Mouse (Mus musculus): ENCODE results near the gene Slc2a4.

Slc2a4 gene

DNA sequence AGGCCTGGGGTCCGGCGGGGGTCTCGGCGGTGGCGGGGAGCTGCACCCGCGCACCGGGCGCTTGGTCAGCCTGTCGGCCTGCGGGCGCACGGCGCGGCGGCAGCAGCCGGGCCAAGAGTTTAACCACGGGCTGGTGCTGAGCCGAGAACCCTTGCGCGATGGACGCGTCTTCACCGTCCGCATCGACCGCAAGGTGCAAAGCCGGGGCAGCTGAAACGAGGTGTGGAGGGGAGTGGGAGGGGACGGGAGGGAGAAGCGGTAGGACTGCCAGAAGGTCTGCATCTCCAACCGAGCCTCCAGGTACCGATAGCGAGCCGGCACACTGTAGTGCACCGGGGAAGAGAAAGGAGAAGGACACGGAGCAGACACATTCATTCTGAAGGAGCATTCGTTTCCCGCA lies 46.0 kb downstream of the Slc2a4 start:
- DNase-seq (ENCODE audit: low spot score in 2 of 2) = peak in 1 of 2 experiments; percentile 80

DNA sequence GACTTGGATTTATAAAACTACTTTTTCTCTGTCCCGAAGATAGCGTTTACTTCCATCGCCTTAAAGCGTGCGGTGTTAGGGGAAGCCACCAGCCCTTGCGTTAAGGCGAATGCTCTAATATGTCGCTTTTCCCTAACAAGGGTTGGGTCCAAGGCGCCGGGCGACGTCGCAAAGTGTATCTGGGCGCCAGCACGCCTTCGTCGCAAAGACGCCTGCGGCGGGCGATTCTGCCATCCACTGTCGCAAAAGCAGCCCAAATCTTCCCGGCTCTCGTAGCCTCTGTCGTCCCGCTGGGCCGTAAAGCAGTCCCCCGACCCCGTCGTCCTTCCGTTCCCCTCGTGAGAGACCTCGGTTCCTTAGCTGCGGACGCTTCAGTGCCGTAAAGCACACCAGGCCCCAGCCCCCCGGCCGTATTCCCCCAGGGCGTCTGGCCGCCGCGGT lies 46.6 kb downstream of the Slc2a4 start:
- peak; percentile 90 to 93 for DNase-seq (ENCODE audit: low spot score in 2 of 2)

DNA sequence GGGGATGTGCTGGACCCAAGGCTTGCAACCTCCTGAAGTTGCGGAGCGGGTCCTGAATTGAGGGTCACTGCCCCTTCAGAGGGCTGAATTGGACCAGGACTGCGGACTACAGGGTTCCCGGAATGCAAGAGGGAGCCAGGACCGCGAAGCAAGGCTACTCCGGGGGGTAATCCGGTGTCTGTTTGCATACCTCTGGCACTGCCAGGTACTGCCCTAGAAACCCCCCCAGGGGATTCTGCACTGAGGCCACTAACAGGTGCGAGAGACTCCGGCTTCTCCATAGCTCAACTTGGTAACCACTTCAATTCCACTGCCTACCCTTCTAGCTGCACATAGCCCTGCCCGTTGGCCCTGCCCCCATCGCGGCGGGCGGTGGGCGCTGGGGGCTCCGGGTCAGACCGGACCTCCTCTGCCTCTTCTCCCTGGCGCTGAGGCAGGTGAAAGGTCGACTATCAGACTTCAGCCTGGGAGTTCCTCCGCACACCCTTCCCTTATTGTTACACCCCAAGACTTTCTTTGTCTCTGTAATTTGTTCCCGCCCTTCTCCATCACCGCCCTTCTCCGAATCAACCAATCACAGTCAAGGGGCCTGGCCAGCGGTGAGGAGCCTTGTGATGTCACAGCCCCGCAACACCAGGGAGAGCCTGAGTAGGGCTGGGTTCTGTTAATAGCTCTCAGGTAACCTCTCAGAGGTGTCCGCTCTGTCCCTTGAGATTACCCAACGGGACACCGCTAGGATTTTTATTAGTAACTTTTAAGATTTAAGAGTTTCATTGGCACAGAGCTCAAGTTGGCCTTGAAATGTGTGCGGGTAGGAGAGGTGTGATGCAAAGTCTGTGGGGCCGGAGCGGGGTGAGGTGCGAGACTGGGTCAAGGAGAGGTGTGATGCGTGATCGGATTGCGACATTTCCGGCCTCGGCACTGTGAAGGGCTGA lies 47.2 kb downstream of the Slc2a4 start, which contains the start of the genes 2810408A11Rik and Neurl4:
2810408A11Rik (minus strand) TSS at position 517 of the 935 bp plus-strand sequence.
Neurl4 (plus strand) TSS at position 602 of the 935 bp plus-strand sequence.
- peak; percentile 89 for DNase-seq (ENCODE audit: low spot score in 2 of 2)

DNA sequence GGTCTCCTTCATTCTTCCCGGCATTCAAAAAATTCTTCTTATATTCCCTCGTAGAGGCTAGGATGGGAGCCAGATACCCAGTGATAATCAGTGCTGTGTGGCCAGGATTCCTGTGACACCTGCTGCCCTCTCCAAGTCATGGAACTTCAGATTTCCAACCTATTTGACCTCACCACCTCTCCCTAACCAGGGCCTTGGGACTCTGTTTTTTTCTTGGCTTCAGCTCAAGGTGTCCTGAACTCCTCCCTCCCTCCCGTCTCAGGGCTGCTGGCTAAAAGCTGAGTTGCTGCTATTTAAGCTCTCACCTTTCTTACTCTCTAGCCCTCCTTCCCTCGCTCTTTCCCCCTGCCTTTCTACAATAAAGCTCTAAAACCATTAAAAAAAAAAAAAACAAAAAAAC lies 48.1 kb downstream of the Slc2a4 start:
- DNase-seq (ENCODE audit: low spot score in 2 of 2) = no peak

DNA sequence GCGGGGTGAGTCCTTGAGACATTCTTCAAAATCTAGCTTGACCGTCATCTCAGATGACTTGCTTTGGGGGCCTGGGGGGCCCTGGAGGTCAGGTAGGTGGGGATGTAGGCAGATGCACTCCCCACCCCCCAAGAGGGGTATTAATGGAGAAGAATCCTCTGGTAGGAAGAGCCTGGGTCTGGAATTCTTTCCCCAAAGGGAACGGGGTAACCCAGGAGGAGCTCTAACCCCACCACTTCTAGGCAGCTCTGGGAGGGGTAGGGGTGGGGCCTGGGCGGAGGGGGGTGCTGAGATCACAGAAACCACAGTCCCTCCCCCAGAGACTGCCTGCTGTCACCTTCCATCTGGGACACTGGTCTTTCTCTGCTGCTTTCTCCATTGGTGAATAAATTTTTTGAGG lies 52.7 kb downstream of the Slc2a4 start, which contains the start of gene Acap1:
Acap1 (minus strand) TSS at position 249 of the 400 bp plus-strand sequence.
- no peak for DNase-seq (ENCODE audit: low spot score in 2 of 2)

DNA sequence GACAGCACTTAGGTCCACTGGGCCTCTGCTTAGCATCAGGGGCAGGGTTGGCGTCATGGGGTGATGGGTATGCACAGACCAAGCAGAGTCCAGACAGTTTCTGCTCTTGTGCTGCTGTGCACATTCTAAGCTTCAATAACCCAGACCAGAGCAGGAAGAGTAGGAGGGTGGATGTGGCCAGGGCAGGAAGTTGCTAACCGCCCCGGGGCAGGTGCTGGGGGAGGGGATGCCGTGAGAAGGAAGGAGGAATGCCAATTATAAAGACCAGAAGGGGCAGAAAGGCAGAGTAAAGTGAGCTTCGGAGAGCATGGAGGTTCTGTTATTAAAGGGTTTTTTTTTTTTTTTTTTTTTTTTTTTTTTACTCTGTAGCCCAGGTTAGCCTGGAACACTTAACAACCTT lies 53.3 kb downstream of the Slc2a4 start:
- peak in 1 of 2 experiments; percentile 70 for DNase-seq (ENCODE audit: low spot score in 2 of 2)
